Mouse (Mus musculus): ENCODE measurements around the gene Tmem212. TPM values are rescaled to one million over a fixed set of nuclear protein-coding genes. Genes with fewer than 3 reads are reported as not detected.

Tmem212 gene
- polyA plus RNA-seq, 1 experiment from 2014 or later: not detected

- Histone ChIP-seq H3K4me2 (ENCODE audit: low read depth, low read length) (no peak overlapping the region), H3K9me3 (replicated peaks; ENCODE audit: control insufficient read depth, low read length) (no peaks in the 10 kb centered on the region), H3K9ac (ENCODE audit: low read length) (no peak overlapping the region), H3K27me3 (ENCODE audit: control insufficient read depth, insufficient read depth, low read length) (no peaks in the 10 kb centered on the region), H3K27ac (ENCODE audit: low read length) (no peak overlapping the region), H3K36me3 (ENCODE audit: control insufficient read depth, insufficient read depth, low read length) (no peaks in the 10 kb centered on the region), H3K4me3 (replicated peaks; ENCODE audit: low read length) (no peak overlapping the region), H3K4me1 (ENCODE audit: control insufficient read depth, insufficient read depth, low read length) (no peaks in the 10 kb centered on the region)
- ATAC-seq (ENCODE audit: insufficient read depth, low FRiP score): no peak
- 80% methylated on average over 5 of the region's 5 CpGs for WGBS
Measured at GRCm38 (mm10) chr3:27932391-27932790, 36.2 kb upstream of the Tmem212 start.

- WGBS: 81% methylated on average over 4 of the region's 4 CpGs
- H3K9ac ChIP-seq (ENCODE audit: low read length): no peak overlapping the region
- no peaks in the 10 kb centered on the region for H3K9me3 ChIP-seq (replicated peaks; ENCODE audit: control insufficient read depth, low read length)
- H3K27ac ChIP-seq (ENCODE audit: low read length): no peak overlapping the region
- no peaks in the 10 kb centered on the region for H3K36me3 ChIP-seq (ENCODE audit: control insufficient read depth, insufficient read depth, low read length)
- H3K4me3 ChIP-seq (replicated peaks; ENCODE audit: low read length): no peak overlapping the region
- no peak for ATAC-seq (ENCODE audit: insufficient read depth, low FRiP score)
- no peak overlapping the region for H3K4me2 ChIP-seq (ENCODE audit: low read depth, low read length)
- no peaks in the 10 kb centered on the region for H3K27me3 ChIP-seq (ENCODE audit: control insufficient read depth, insufficient read depth, low read length)
- H3K4me1 ChIP-seq (ENCODE audit: control insufficient read depth, insufficient read depth, low read length): no peaks in the 10 kb centered on the region
Measured at GRCm38 (mm10) chr3:27929219-27929618, 33.1 kb upstream of the Tmem212 start.

DNA sequence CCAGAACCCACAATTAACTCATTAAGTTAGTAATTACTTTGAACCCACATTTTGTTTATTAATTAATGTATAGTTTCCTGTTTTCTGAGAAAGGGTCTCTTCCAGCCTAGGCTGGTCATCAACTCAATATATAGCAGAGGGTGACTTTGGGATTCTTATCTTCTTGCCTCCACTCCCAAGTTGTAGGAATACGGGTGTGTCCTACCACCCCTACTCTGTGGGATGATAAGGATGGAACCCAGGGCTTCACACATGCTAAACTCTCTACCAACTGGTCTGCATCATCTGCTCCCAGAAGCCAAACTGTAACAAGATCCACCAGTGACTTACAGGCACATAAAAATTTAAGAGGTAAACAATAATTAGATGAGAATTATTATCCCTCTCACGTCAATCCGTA lies 27.9 kb upstream of the Tmem212 start:
- Histone ChIP-seq H3K27me3 (ENCODE audit: control insufficient read depth, insufficient read depth, low read length) (no peaks in the 10 kb centered on the region), H3K4me2 (ENCODE audit: low read depth, low read length) (no peak overlapping the region), H3K27ac (ENCODE audit: low read length) (no peak overlapping the region), H3K4me1 (ENCODE audit: control insufficient read depth, insufficient read depth, low read length) (no peaks in the 10 kb centered on the region), H3K36me3 (ENCODE audit: control insufficient read depth, insufficient read depth, low read length) (no peaks in the 10 kb centered on the region), H3K9ac (ENCODE audit: low read length) (no peak overlapping the region), H3K9me3 (replicated peaks; ENCODE audit: control insufficient read depth, low read length) (peaks cover 4% of the 10 kb centered on the region; the same call in 1 of the 2 replicates), H3K4me3 (replicated peaks; ENCODE audit: low read length) (no peak overlapping the region)
- WGBS: 75% methylated on average over 3 of the region's 3 CpGs
- ATAC-seq (ENCODE audit: insufficient read depth, low FRiP score): no peak

- H3K27ac ChIP-seq (ENCODE audit: low read length): no peak overlapping the region
- H3K9ac ChIP-seq (ENCODE audit: low read length): no peak overlapping the region
- no peaks in the 10 kb centered on the region for H3K27me3 ChIP-seq (ENCODE audit: control insufficient read depth, insufficient read depth, low read length)
- H3K36me3 ChIP-seq (ENCODE audit: control insufficient read depth, insufficient read depth, low read length): no peaks in the 10 kb centered on the region
- 80% methylated on average over 11 of the region's 11 CpGs for WGBS
- H3K4me1 ChIP-seq (ENCODE audit: control insufficient read depth, insufficient read depth, low read length): no peaks in the 10 kb centered on the region
- no peak for ATAC-seq (ENCODE audit: insufficient read depth, low FRiP score)
- H3K4me2 ChIP-seq (ENCODE audit: low read depth, low read length): no peak overlapping the region
- peaks cover 11% of the 10 kb centered on the region; the same call in 1 of the 2 replicates for H3K9me3 ChIP-seq (replicated peaks; ENCODE audit: control insufficient read depth, low read length)
- H3K4me3 ChIP-seq (replicated peaks; ENCODE audit: low read length): no peak overlapping the region
Measured at GRCm38 (mm10) chr3:27921268-27922020, 25.3 kb upstream of the Tmem212 start.

GRCm38 (mm10) chr3:27918656-27919436 lies 22.7 kb upstream of the Tmem212 start:
- H3K36me3 ChIP-seq (ENCODE audit: control insufficient read depth, insufficient read depth, low read length): no peaks in the 10 kb centered on the region
- H3K4me3 ChIP-seq (replicated peaks; ENCODE audit: low read length): no peak overlapping the region
- ATAC-seq (ENCODE audit: insufficient read depth, low FRiP score): peak; percentile 10; the same call in 1 of the 2 replicates
- H3K4me1 ChIP-seq (ENCODE audit: control insufficient read depth, insufficient read depth, low read length): no peaks in the 10 kb centered on the region
- no peak overlapping the region for H3K27ac ChIP-seq (ENCODE audit: low read length)
- no peak overlapping the region for H3K4me2 ChIP-seq (ENCODE audit: low read depth, low read length)
- 79% methylated on average over 14 of the region's 14 CpGs for WGBS
- peaks cover 11% of the 10 kb centered on the region; the same call in 1 of the 2 replicates for H3K9me3 ChIP-seq (replicated peaks; ENCODE audit: control insufficient read depth, low read length)
- H3K9ac ChIP-seq (ENCODE audit: low read length): no peak overlapping the region
- no peaks in the 10 kb centered on the region for H3K27me3 ChIP-seq (ENCODE audit: control insufficient read depth, insufficient read depth, low read length)

DNA sequence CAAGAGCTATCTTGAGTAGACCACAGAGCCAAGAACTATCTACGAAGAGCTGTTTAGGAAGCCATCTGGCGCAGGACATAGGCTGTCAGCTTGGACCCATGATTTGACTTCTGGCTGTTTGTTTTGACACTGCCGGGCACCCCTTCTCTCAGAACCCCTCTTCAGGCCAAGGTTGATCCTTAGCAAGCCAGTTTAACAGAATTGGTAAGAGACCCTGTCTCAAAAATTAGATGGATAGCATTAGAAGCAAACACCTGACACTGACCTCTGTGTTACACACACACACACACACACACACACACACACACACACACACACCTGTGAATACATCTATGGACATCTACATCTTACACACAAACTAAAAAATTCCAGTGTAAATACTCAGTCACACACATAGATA lies 12.8 kb upstream of the Tmem212 start:
- no peaks in the 10 kb centered on the region for H3K36me3 ChIP-seq (ENCODE audit: control insufficient read depth, insufficient read depth, low read length)
- H3K9me3 ChIP-seq (replicated peaks; ENCODE audit: control insufficient read depth, low read length): 0 out of 2 replicates have a peak, but pooled peaks cover 8% of the 10 kb centered on the region
- no peaks in the 10 kb centered on the region for H3K27me3 ChIP-seq (ENCODE audit: control insufficient read depth, insufficient read depth, low read length)
- H3K4me2 ChIP-seq (ENCODE audit: low read depth, low read length): no peak overlapping the region
- peaks cover 13% of the 10 kb centered on the region for H3K4me1 ChIP-seq (ENCODE audit: control insufficient read depth, insufficient read depth, low read length)
- WGBS: 82% methylated on average over 3 of the region's 3 CpGs
- H3K9ac ChIP-seq (ENCODE audit: low read length): no peak overlapping the region
- no peak overlapping the region for H3K27ac ChIP-seq (ENCODE audit: low read length)
- no peak for ATAC-seq (ENCODE audit: insufficient read depth, low FRiP score)
- no peak overlapping the region for H3K4me3 ChIP-seq (replicated peaks; ENCODE audit: low read length)

DNA sequence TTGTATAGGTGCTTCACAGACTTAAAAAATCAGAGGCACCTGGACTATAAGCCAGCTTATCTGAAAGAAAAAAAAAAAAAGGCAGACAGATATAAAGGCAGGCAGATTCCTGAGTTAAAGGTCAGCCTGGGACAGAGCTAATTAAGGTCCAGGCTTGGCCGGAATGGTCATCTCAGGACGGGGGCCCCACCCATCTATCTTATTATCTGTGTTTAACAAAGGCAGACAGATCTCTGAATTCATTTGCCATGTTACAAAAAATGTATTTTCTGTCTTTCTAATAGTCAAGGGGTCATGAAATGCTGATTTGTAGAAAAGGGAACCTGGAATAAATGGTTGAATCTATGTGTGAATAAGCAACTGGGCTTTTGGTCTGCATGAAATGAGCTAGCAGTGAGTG lies 12.1 kb upstream of the Tmem212 start:
- Histone ChIP-seq H3K4me3 (replicated peaks; ENCODE audit: low read length) (no peak overlapping the region), H3K9ac (ENCODE audit: low read length) (no peak overlapping the region), H3K4me1 (ENCODE audit: control insufficient read depth, insufficient read depth, low read length) (peaks cover 16% of the 10 kb centered on the region), H3K27me3 (ENCODE audit: control insufficient read depth, insufficient read depth, low read length) (no peaks in the 10 kb centered on the region), H3K4me2 (ENCODE audit: low read depth, low read length) (no peak overlapping the region), H3K36me3 (ENCODE audit: control insufficient read depth, insufficient read depth, low read length) (no peaks in the 10 kb centered on the region), H3K9me3 (replicated peaks; ENCODE audit: control insufficient read depth, low read length) (0 out of 2 replicates have a peak, but pooled peaks cover 8% of the 10 kb centered on the region), H3K27ac (ENCODE audit: low read length) (no peak overlapping the region)
- no peak for ATAC-seq (ENCODE audit: insufficient read depth, low FRiP score)
- 69% methylated on average over 2 of the region's 2 CpGs for WGBS

- ATAC-seq (ENCODE audit: insufficient read depth, low FRiP score): no peak
- Histone ChIP-seq H3K9ac (ENCODE audit: low read length) (no peak overlapping the region), H3K4me3 (replicated peaks; ENCODE audit: low read length) (no peak overlapping the region), H3K9me3 (replicated peaks; ENCODE audit: control insufficient read depth, low read length) (0 out of 2 replicates have a peak, but pooled peaks cover 8% of the 10 kb centered on the region), H3K4me1 (ENCODE audit: control insufficient read depth, insufficient read depth, low read length) (peaks cover 16% of the 10 kb centered on the region), H3K27me3 (ENCODE audit: control insufficient read depth, insufficient read depth, low read length) (no peaks in the 10 kb centered on the region), H3K27ac (ENCODE audit: low read length) (no peak overlapping the region), H3K36me3 (ENCODE audit: control insufficient read depth, insufficient read depth, low read length) (no peaks in the 10 kb centered on the region), H3K4me2 (ENCODE audit: low read depth, low read length) (no peak overlapping the region)
- WGBS: 54% methylated on average over 2 of the region's 2 CpGs
Measured at GRCm38 (mm10) chr3:27907301-27907700, 11.1 kb upstream of the Tmem212 start.

GRCm38 (mm10) chr3:27906647-27907209 lies 10.6 kb upstream of the Tmem212 start:
- ATAC-seq (ENCODE audit: insufficient read depth, low FRiP score): peak; percentile 38; the same call in 1 of the 2 replicates
- no peak overlapping the region for H3K4me2 ChIP-seq (ENCODE audit: low read depth, low read length)
- H3K4me3 ChIP-seq (replicated peaks; ENCODE audit: low read length): no peak overlapping the region
- H3K36me3 ChIP-seq (ENCODE audit: control insufficient read depth, insufficient read depth, low read length): no peaks in the 10 kb centered on the region
- no peak overlapping the region for H3K27ac ChIP-seq (ENCODE audit: low read length)
- 0 out of 2 replicates have a peak, but pooled peaks cover 8% of the 10 kb centered on the region for H3K9me3 ChIP-seq (replicated peaks; ENCODE audit: control insufficient read depth, low read length)
- H3K4me1 ChIP-seq (ENCODE audit: control insufficient read depth, insufficient read depth, low read length): peaks cover 16% of the 10 kb centered on the region
- 78% methylated on average over 7 of the region's 7 CpGs for WGBS
- H3K27me3 ChIP-seq (ENCODE audit: control insufficient read depth, insufficient read depth, low read length): no peaks in the 10 kb centered on the region
- H3K9ac ChIP-seq (ENCODE audit: low read length): no peak overlapping the region

All from stomach, embryonic 16.5 days (tissue).